Comparison of ENCODE assay signal across 37 mouse cellular contexts in the genomic region with DNA sequence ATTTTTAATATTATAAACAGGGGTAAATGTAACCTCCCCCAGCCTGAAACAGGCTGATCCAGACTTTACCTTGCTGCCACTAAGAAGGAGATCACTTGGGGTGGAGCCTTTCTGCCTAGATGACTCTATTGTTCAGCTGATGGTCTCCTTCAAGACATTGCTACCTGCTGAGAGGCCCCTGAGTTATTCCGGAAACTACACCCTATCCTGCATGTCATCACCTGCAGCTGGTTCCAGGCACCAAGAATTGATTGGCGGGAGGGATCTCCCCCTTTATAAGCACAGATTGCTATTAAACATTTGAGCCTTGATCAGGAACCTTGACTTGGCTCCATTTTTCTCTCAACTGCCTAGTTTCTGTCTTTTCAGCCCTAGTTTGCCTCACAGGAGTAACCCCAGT. TPM values are rescaled to one million over a fixed set of nuclear protein-coding genes. Genes with fewer than 3 reads are reported as not detected.
"Had no signal": no experiment of that assay in that cellular context is flagged by ENCODE, and none has a peak within 500 bp of the region (broad histone marks: within the 10 kb centered on the region; RNA-seq: fewer than 3 reads in every experiment).

No protein-coding gene starts in this region.

- H3K4me1 ChIP-seq: limb, embryonic 10.5 days; limb, embryonic 12.5 days; limb, embryonic 13.5 days; limb, embryonic 15.5 days; liver, embryonic 12.5 days; liver, embryonic 13.5 days; liver, embryonic 15.5 days; lung, embryonic 15.5 days; megakaryocyte, embryonic 14.5 days; midbrain, embryonic 10.5 days; midbrain, embryonic 12.5 days; midbrain, embryonic 13.5 days; midbrain, embryonic 15.5 days had no signal

- ATAC-seq: liver, embryonic 12.5 days; liver, postnatal 0 days; lung, postnatal 0 days; midbrain, embryonic 13.5 days; midbrain, embryonic 15.5 days; midbrain, embryonic 16.5 days had no signal

- H3K27ac ChIP-seq: limb, embryonic 10.5 days; limb, embryonic 12.5 days; limb, embryonic 13.5 days; limb, embryonic 15.5 days; liver, embryonic 12.5 days; liver, embryonic 13.5 days; liver, embryonic 14.5 days; liver, embryonic 15.5 days; lung, embryonic 15.5 days; macrophage; midbrain, embryonic 10.5 days; midbrain, embryonic 12.5 days; midbrain, embryonic 13.5 days; midbrain, embryonic 15.5 days had no signal

- H3K9me3 ChIP-seq: limb, embryonic 15.5 days; liver, embryonic 13.5 days; liver, embryonic 15.5 days; lung, embryonic 15.5 days; midbrain, embryonic 10.5 days; midbrain, embryonic 15.5 days had no signal

- H3K36me3 ChIP-seq: limb, embryonic 10.5 days; limb, embryonic 12.5 days; limb, embryonic 13.5 days; limb, embryonic 15.5 days; liver, embryonic 12.5 days; liver, embryonic 13.5 days; liver, embryonic 15.5 days; lung, embryonic 15.5 days; midbrain, embryonic 10.5 days; midbrain, embryonic 12.5 days; midbrain, embryonic 13.5 days; midbrain, embryonic 15.5 days had no signal

- DNase-seq: left cerebral cortex, postnatal 4 days; liver; liver, embryonic 13.5 days; liver, postnatal 0 days; lung, adult 18-20 months; lung, adult 2 months; lung, embryonic 14.5 days; lung, postnatal 10 days; lung, postnatal 14 days; lung, postnatal 36 days; lung, postnatal 4 days; midbrain, embryonic 14.5 days had no signal

- H3K27me3 ChIP-seq: limb, embryonic 12.5 days; limb, embryonic 13.5 days; limb, embryonic 15.5 days; liver, embryonic 12.5 days; liver, embryonic 13.5 days; liver, embryonic 15.5 days; lung, embryonic 15.5 days; megakaryocyte, embryonic 14.5 days; midbrain, embryonic 12.5 days; midbrain, embryonic 13.5 days; midbrain, embryonic 15.5 days had no signal

- H3K9ac ChIP-seq: limb, embryonic 12.5 days; limb, embryonic 13.5 days; limb, embryonic 15.5 days; liver, embryonic 12.5 days; liver, embryonic 13.5 days; liver, embryonic 14.5 days; liver, embryonic 15.5 days; liver, postnatal 0 days; lung, embryonic 14.5 days; lung, embryonic 15.5 days; midbrain, embryonic 12.5 days; midbrain, embryonic 13.5 days; midbrain, embryonic 15.5 days had no signal

- H3K4me3 ChIP-seq: limb, embryonic 10.5 days; limb, embryonic 12.5 days; limb, embryonic 13.5 days; limb, embryonic 15.5 days; liver, embryonic 12.5 days; liver, embryonic 13.5 days; liver, embryonic 15.5 days; lung, embryonic 15.5 days; megakaryocyte, embryonic 14.5 days; midbrain, embryonic 10.5 days; midbrain, embryonic 12.5 days; midbrain, embryonic 13.5 days; midbrain, embryonic 15.5 days; myocyte had no signal

- H3K4me2 ChIP-seq: limb, embryonic 12.5 days; limb, embryonic 13.5 days; limb, embryonic 15.5 days; liver, embryonic 11.5 days; liver, embryonic 12.5 days; liver, embryonic 13.5 days; liver, embryonic 15.5 days; lung, embryonic 14.5 days; lung, embryonic 15.5 days; midbrain, embryonic 11.5 days; midbrain, embryonic 12.5 days; midbrain, embryonic 13.5 days; midbrain, embryonic 15.5 days had no signal

RNA-seq across cellular contexts. Expression of a gene that starts 8.1 kb away (rescaled TPM):
- polyA plus RNA-seq: limb, embryonic 10.5 days; limb, embryonic 11.5 days; limb, embryonic 12.5 days; limb, embryonic 13.5 days; limb, embryonic 14.5 days; limb, embryonic 15.5 days; liver, adult 2 months; liver, embryonic 11.5 days; liver, embryonic 12.5 days; liver, embryonic 13.5 days; liver, embryonic 14.5 days; liver, embryonic 15.5 days; liver, embryonic 16.5 days; liver, postnatal 0 days; lung, adult 2 months; lung, embryonic 14.5 days; lung, embryonic 15.5 days; lung, embryonic 16.5 days; lung, postnatal 0 days; macrophage; midbrain, embryonic 10.5 days; midbrain, embryonic 11.5 days; midbrain, embryonic 12.5 days; midbrain, embryonic 13.5 days; midbrain, embryonic 14.5 days; midbrain, embryonic 15.5 days; midbrain, embryonic 16.5 days; midbrain, postnatal 0 days; myocyte had no signal

RNA-seq across cellular contexts. Expression of a gene that starts 58.7 kb away (rescaled TPM):
- polyA plus RNA-seq: limb, embryonic 10.5 days; limb, embryonic 11.5 days; limb, embryonic 12.5 days; limb, embryonic 13.5 days; limb, embryonic 14.5 days; limb, embryonic 15.5 days; liver, adult 2 months; liver, embryonic 11.5 days; liver, embryonic 12.5 days; liver, embryonic 13.5 days; liver, embryonic 14.5 days; liver, embryonic 15.5 days; liver, embryonic 16.5 days; liver, postnatal 0 days; lung, adult 2 months; lung, embryonic 14.5 days; lung, embryonic 15.5 days; lung, embryonic 16.5 days; lung, postnatal 0 days; macrophage; midbrain, embryonic 10.5 days; midbrain, embryonic 11.5 days; midbrain, embryonic 12.5 days; midbrain, embryonic 13.5 days; midbrain, embryonic 14.5 days; midbrain, embryonic 15.5 days; midbrain, embryonic 16.5 days; midbrain, postnatal 0 days; myocyte had no signal
